Mouse (Mus musculus): Measurements from ENCODE around the gene Cdh26. TPM values are rescaled to one million over a fixed set of nuclear protein-coding genes. Genes with fewer than 3 reads are reported as not detected.

The Cdh26 gene
- polyA plus RNA-seq, 1 experiment from 2014 or later, result not detected

GRCm38 (mm10) chr2:178488276-178488675 lies 57.9 kb downstream of the Cdh26 start:
- no peak overlapping the region for H3K4me2 ChIP-seq
- no peak for TF ChIP-seq CTCF (IDR thresholded peaks at IDR 0.05; ENCODE audit: low read depth)
- DNase-seq, result no peak
- H3K4me1 ChIP-seq (ENCODE audit: insufficient read depth), result no peaks in the 10 kb centered on the region
- H3K9me3 ChIP-seq (ENCODE audit: low read depth, low read length), result no peaks in the 10 kb centered on the region
- no peaks in the 10 kb centered on the region for H3K27me3 ChIP-seq (ENCODE audit: insufficient read depth, low read length)
- H3K9ac ChIP-seq, result no peak overlapping the region
- H3K27ac ChIP-seq (ENCODE audit: low read depth), result no peak overlapping the region
- no peaks in the 10 kb centered on the region for H3K36me3 ChIP-seq (ENCODE audit: insufficient read depth)
- 53% methylated on average over 4 of the region's 4 CpGs for WGBS
- no peak for ATAC-seq (ENCODE audit: insufficient read depth)
- no peak overlapping the region for H3K4me3 ChIP-seq (ENCODE audit: low read depth, low read length)

DNA sequence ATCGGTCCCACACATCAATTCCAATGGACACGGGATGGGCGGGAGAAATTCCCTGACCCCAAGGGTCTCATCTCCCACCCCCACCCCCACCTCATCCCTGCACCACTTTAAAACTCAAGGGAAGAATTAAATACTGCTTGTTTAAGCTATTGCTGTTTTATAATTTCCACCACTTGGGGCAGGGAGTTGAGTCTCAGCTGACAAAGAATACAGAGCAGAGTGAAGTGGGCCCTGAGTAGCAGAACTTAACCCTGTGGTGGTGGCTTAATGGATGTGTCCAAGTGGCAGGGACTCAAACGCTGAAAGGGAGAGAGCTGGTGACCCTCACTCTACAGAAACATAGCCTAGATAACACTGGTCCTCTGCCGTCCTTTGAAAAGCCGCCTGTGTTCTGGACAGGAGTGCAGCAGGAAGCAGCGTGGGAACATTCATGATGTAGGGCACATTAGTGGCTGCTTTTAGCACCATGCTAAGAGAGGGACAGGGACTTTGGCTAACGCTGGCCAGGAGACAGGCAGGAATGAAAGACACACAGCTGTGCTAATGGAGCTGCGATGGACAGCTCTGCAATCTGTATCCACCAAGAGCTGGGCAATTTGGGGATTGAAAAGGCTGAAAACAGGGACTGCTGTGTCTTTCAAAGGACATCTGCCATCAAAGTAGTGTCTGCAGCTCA lies 60.1 kb downstream of the Cdh26 start:
- Histone ChIP-seq H3K9ac (no peak overlapping the region), H3K4me1 (ENCODE audit: insufficient read depth) (no peaks in the 10 kb centered on the region), H3K9me3 (ENCODE audit: low read depth, low read length) (no peaks in the 10 kb centered on the region), H3K27ac (ENCODE audit: low read depth) (no peak overlapping the region), H3K27me3 (ENCODE audit: insufficient read depth, low read length) (no peaks in the 10 kb centered on the region), H3K4me2 (no peak overlapping the region), H3K4me3 (ENCODE audit: low read depth, low read length) (no peak overlapping the region), H3K36me3 (ENCODE audit: insufficient read depth) (no peaks in the 10 kb centered on the region)
- 60% methylated on average over 9 of the region's 9 CpGs for WGBS
- DNase-seq (no peak), ATAC-seq (ENCODE audit: insufficient read depth) (no peak; the same call in 1 of the 2 replicates)
- TF ChIP-seq CTCF (IDR thresholded peaks at IDR 0.05; ENCODE audit: low read depth), result no peak

GRCm38 (mm10) chr2:178494066-178494465 lies 63.7 kb downstream of the Cdh26 start:
- H3K27ac ChIP-seq (ENCODE audit: low read depth), result no peak overlapping the region
- no peak for TF ChIP-seq CTCF (IDR thresholded peaks at IDR 0.05; ENCODE audit: low read depth)
- H3K4me1 ChIP-seq (ENCODE audit: insufficient read depth), result peaks cover 10% of the 10 kb centered on the region
- ATAC-seq (ENCODE audit: insufficient read depth), result no peak
- no peak overlapping the region for H3K9ac ChIP-seq
- H3K27me3 ChIP-seq (ENCODE audit: insufficient read depth, low read length), result no peaks in the 10 kb centered on the region
- H3K36me3 ChIP-seq (ENCODE audit: insufficient read depth), result no peaks in the 10 kb centered on the region
- H3K4me2 ChIP-seq, result no peak overlapping the region
- no peaks in the 10 kb centered on the region for H3K9me3 ChIP-seq (ENCODE audit: low read depth, low read length)
- WGBS, result 56% methylated on average over 11 of the region's 11 CpGs
- DNase-seq, result no peak
- H3K4me3 ChIP-seq (ENCODE audit: low read depth, low read length), result no peak overlapping the region

GRCm38 (mm10) chr2:178495816-178496215 lies 65.5 kb downstream of the Cdh26 start:
- no peaks in the 10 kb centered on the region for H3K36me3 ChIP-seq (ENCODE audit: insufficient read depth)
- TF ChIP-seq CTCF (IDR thresholded peaks at IDR 0.05; ENCODE audit: low read depth), result no peak
- H3K9me3 ChIP-seq (ENCODE audit: low read depth, low read length), result no peaks in the 10 kb centered on the region
- no peak overlapping the region for H3K9ac ChIP-seq
- peaks cover 10% of the 10 kb centered on the region for H3K4me1 ChIP-seq (ENCODE audit: insufficient read depth)
- no peak overlapping the region for H3K4me3 ChIP-seq (ENCODE audit: low read depth, low read length)
- no peak overlapping the region for H3K27ac ChIP-seq (ENCODE audit: low read depth)
- WGBS, result 85% methylated on average over 2 of the region's 2 CpGs
- no peak for DNase-seq
- H3K27me3 ChIP-seq (ENCODE audit: insufficient read depth, low read length), result no peaks in the 10 kb centered on the region
- no peak overlapping the region for H3K4me2 ChIP-seq
- ATAC-seq (ENCODE audit: insufficient read depth), result no peak

DNA sequence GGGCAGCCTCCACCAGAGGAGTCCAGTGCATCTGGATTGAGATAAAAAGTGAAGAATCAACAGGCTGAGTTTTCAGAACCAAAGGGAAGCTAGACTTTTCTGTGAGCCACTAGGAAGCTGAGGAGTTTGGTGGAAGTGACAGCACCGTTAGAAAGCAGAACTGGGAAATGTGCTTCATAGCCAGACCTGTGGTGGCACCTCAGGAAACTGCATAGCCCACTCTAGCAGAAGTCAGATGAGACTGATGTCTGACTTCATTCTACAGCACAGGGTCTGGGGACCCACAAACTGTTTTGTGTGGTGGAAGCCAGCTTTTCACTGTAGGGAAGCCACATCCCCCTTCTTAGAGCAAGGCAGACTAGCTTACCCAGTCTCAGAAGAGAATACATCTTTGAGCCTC lies 67.6 kb downstream of the Cdh26 start:
- WGBS, result 62% methylated on average over 1 of the region's 1 CpGs

GRCm38 (mm10) chr2:178498409-178498808 lies 68.1 kb downstream of the Cdh26 start:
- H3K4me1 ChIP-seq (ENCODE audit: insufficient read depth), result peaks cover 10% of the 10 kb centered on the region
- no peak overlapping the region for H3K27ac ChIP-seq (ENCODE audit: low read depth)
- TF ChIP-seq CTCF (IDR thresholded peaks at IDR 0.05; ENCODE audit: low read depth), result no peak
- no peaks in the 10 kb centered on the region for H3K36me3 ChIP-seq (ENCODE audit: insufficient read depth)
- 28% methylated on average over 5 of the region's 5 CpGs for WGBS
- no peak overlapping the region for H3K9ac ChIP-seq
- H3K4me2 ChIP-seq, result no peak overlapping the region
- ATAC-seq (ENCODE audit: insufficient read depth) (peak; percentile 83), DNase-seq (peak; percentile 88)
- H3K27me3 ChIP-seq (ENCODE audit: insufficient read depth, low read length), result no peaks in the 10 kb centered on the region
- H3K9me3 ChIP-seq (ENCODE audit: low read depth, low read length), result no peaks in the 10 kb centered on the region
- no peak overlapping the region for H3K4me3 ChIP-seq (ENCODE audit: low read depth, low read length)

More for the DNA sequence above, 67.6 kb downstream of the Cdh26 start:
- no peak for TF ChIP-seq CTCF (IDR thresholded peaks at IDR 0.05; ENCODE audit: low read depth)
- Histone ChIP-seq H3K9me3 (ENCODE audit: low read depth, low read length) (no peaks in the 10 kb centered on the region), H3K27ac (ENCODE audit: low read depth) (no peak overlapping the region), H3K36me3 (ENCODE audit: insufficient read depth) (no peaks in the 10 kb centered on the region), H3K4me2 (no peak overlapping the region), H3K9ac (no peak overlapping the region), H3K27me3 (ENCODE audit: insufficient read depth, low read length) (no peaks in the 10 kb centered on the region), H3K4me3 (ENCODE audit: low read depth, low read length) (no peak overlapping the region), H3K4me1 (ENCODE audit: insufficient read depth) (peaks cover 10% of the 10 kb centered on the region)
- DNase-seq (no peak), ATAC-seq (ENCODE audit: insufficient read depth) (no peak)

DNA sequence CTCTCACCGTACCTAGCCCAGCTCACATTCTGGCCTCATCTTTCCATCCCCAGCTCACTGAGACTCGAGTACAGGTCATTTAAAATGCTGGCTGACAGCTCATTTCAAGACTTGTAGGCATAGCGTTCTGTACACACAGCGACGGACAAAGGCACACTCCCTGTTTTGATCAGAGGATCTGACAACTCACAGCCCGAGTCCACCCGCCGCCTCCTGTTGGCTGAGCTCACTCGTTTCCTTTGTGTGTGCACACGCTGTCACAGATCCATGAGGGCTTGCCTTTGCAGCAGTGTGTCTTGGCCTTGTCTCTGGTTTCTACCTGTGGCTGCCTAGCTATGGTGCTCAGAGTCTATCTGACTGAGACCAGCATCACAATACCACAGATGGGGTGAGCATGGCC lies 72.1 kb downstream of the Cdh26 start:
- DNase-seq (no peak), ATAC-seq (ENCODE audit: insufficient read depth) (no peak)
- Histone ChIP-seq H3K4me3 (ENCODE audit: low read depth, low read length) (no peak overlapping the region), H3K4me2 (no peak overlapping the region), H3K4me1 (ENCODE audit: insufficient read depth) (peaks cover 10% of the 10 kb centered on the region), H3K9me3 (ENCODE audit: low read depth, low read length) (no peaks in the 10 kb centered on the region), H3K9ac (no peak overlapping the region), H3K27me3 (ENCODE audit: insufficient read depth, low read length) (no peaks in the 10 kb centered on the region), H3K36me3 (ENCODE audit: insufficient read depth) (no peaks in the 10 kb centered on the region), H3K27ac (ENCODE audit: low read depth) (no peak overlapping the region)
- 53% methylated on average over 10 of the region's 10 CpGs for WGBS
- TF ChIP-seq CTCF (IDR thresholded peaks at IDR 0.05; ENCODE audit: low read depth), result no peak

Data from lung, embryonic 14.5 days (tissue).